Mouse (Mus musculus) intestine, postnatal 0 days (tissue): ENCODE data around the gene Fdx1l. TPM values are rescaled to one million over a fixed set of nuclear protein-coding genes. Genes with fewer than 3 reads are reported as not detected.
A peak's percentile ranks its signal among the peaks of the same experiment; 100 is the strongest.

Source experiments
- ATAC-seq: fragments of 200-750 bp; cut with Nextera tagmentation; 2 replicates; pipeline ENCODE4 v1.8.0; 2017; ENCODE audit warnings: mild to moderate bottlenecking, moderate TSS enrichment, moderate library complexity
- H3K27ac ChIP-seq: fragments of 300-500 bp; sonication (generic); 2 replicates; pipeline ENCODE4 v1.5.1; 2014; ENCODE audit warnings: mild to moderate bottlenecking, low read depth, low read length, moderate library complexity
- H3K27me3 ChIP-seq: fragments of 300-500 bp; sonication (generic); replicated peaks from 2 replicates; pipeline ENCODE4 v1.6.1; 2014; ENCODE audit warnings: low read length, mixed read lengths; ENCODE audit not compliant: control insufficient read depth, insufficient read depth
- H3K36me3 ChIP-seq: fragments of 300-500 bp; sonication (generic); 2 replicates; pipeline ENCODE4 v1.6.1; 2014; ENCODE audit warnings: mild to moderate bottlenecking, moderate library complexity; ENCODE audit not compliant: control insufficient read depth, insufficient read depth
- H3K4me1 ChIP-seq: fragments of 300-500 bp; sonication (generic); replicated peaks from 2 replicates; pipeline ENCODE4 v1.6.1; 2014; ENCODE audit warnings: antibody characterized with exemption, low read length, mixed read lengths; ENCODE audit not compliant: control insufficient read depth, insufficient read depth
- H3K4me2 ChIP-seq: fragments of 300-500 bp; sonication (generic); replicated peaks from 2 replicates; pipeline ENCODE4 v1.6.1; 2014; ENCODE audit warnings: low read depth, mild to moderate bottlenecking, moderate library complexity
- H3K4me3 ChIP-seq: fragments of 300-500 bp; sonication (generic); 2 replicates; pipeline ENCODE4 v1.5.1; 2014; ENCODE audit warnings: low read depth, low read length
- H3K9ac ChIP-seq: fragments of 300-500 bp; sonication (generic); 2 replicates; pipeline ENCODE4 v1.6.1; 2014; ENCODE audit warnings: mild to moderate bottlenecking, low read depth, low read length
- H3K9me3 ChIP-seq: fragments of 300-500 bp; sonication (generic); 2 replicates; pipeline ENCODE4 v1.6.1; 2016; ENCODE audit warnings: mixed run types; ENCODE audit not compliant: control insufficient read depth
- CTCF ChIP-seq: sonication (generic); IDR thresholded peaks from 2 replicates; pipeline ENCODE4 v1.5.1; 2016; ENCODE audit warnings: low read depth, mild to moderate bottlenecking, control low read depth, antibody characterized with exemption, moderate library complexity
- whole genome bisulfite sequencing: fragments of 180-500 bp; shearing (Covaris S2); extraction: QIAGEN DNeasy Blood & Tissue Kit; methylation state at CpG from one replicate; pipeline ENCODE4 v1.1.7; 2014; 5-methylcytosine and 5-hydroxymethylcytosine counted together
- polyA plus RNA-seq: library from polyadenylated mRNA; unstranded; fragments of >200 nt; fragmentation: Nextera tagmentation; extraction: Ambion mirVana; gene quantifications from 2 replicates; pipeline ENCODE4 v1.2.1, GENCODE M21; 2015

The Fdx1l gene
- polyA plus RNA-seq, 1 experiment from 2014 or later: 46.3 TPM

DNA sequence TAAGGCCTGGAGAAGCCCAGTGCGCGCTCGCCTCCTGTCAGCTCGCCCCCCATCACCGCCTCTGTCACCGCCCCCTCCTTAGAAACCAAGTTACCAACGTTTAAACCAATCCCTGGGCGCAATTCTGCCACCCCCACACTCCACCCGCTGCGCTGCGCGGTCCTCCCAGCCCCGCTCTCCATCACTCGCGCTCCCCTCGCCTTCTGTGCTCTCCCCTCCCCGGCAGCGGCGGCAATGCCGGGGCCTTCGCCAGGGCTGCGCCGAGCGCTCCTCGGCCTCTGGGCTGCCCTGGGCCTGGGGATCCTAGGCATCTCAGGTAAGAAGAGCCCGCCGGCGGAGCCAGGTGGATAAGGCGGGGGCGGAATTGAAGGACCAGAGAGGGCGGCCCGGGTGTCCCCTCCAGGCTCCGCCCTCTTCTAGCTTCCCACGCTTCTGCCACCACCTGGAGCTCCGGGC, 41.5 kb downstream of the Fdx1l start, which contains the start of gene Icam5:
Gene Icam5 (plus strand): TSS at position 178 of the 456 bp plus-strand sequence.
- Histone ChIP-seq H3K4me3 (peak within 1 kb of the TSS; percentile 53), H3K9ac (peak within 1 kb of the TSS; percentile 42), H3K4me2 (peak within 1 kb of the TSS; percentile 95), H3K27ac (no peak within 1 kb of the TSS; the same call in 1 of the 2 replicates), H3K36me3 (peaks cover 8% of the 10 kb centered on the region; the same call in 1 of the 2 replicates), H3K9me3 (no peaks in the 10 kb centered on the region), H3K27me3 (peaks cover 50% of the 10 kb centered on the region), H3K4me1 (peaks cover 20% of the 10 kb centered on the region)
- ATAC-seq: no peak
- no peak for TF ChIP-seq CTCF
- under 1% methylated on average over 31 of the region's 35 CpGs for WGBS

DNA sequence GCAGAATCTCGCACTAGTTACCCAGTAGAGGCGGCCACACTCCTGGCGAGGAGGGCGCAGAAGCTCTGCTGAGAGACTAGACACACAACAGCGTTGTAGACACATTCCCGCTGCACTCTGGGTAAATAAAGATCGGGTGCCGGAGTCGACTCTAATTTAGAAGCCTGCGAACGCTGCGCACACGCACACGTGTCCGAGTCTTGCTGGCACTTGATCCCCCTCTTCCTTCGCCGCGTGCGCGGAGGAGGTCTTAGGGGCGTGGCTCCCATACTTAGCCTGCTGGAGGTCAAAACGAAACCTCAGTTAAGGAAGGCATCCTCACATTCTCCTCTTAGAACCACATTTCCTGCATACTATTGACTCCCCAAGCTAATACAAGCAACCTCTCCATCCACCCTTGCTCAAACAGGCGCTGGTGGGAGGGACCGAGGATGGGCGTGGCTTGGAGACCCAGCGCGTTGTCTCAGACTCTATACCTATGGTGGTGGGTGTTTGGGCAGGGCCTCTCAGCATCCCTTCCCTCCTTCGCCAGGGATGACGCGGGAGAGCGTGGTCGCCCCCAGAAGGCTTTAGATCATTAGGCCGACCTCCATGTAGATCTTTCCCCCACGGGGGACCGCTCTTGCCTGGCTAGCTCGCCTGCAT, 42.0 kb downstream of the Fdx1l start:
- peaks cover 8% of the 10 kb centered on the region; the same call in 1 of the 2 replicates for H3K36me3 ChIP-seq
- no peak overlapping the region; the same call in 1 of the 2 replicates for H3K27ac ChIP-seq
- peak overlapping the region; percentile 53 for H3K4me3 ChIP-seq
- H3K4me1 ChIP-seq: peaks cover 20% of the 10 kb centered on the region
- H3K27me3 ChIP-seq: peaks cover 45% of the 10 kb centered on the region
- under 1% methylated on average over 36 of the region's 36 CpGs for WGBS
- H3K9ac ChIP-seq: peak overlapping the region; percentile 26
- peak overlapping the region; percentile 95 for H3K4me2 ChIP-seq
- TF ChIP-seq CTCF: no peak
- H3K9me3 ChIP-seq: no peaks in the 10 kb centered on the region
- ATAC-seq: peak; percentile 23

DNA sequence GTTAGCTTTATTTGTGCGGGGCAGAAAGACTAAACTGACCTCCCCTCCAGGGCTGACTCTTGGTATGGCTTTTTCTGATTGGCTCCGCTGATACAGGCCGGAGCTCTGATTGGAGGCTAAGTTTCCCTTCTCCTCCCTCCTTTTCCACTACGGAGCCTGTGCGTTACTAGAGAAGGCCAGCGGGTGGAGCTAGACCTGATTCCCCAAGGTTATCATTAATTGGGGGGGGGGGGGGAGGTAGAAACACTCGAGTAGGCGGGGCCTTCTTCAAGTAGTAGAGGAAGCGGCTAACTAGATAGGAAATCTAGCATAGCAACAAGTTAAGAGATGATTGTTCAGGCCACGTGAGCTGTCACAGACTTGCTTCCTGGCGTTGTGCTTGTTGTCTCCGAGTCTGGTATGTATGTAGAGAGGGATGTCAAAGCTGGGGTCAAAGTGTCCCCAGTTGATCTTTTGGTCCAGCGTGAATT, 42.6 kb downstream of the Fdx1l start:
- no peak overlapping the region for H3K27ac ChIP-seq
- H3K27me3 ChIP-seq: peaks cover 39% of the 10 kb centered on the region
- ATAC-seq: peak; percentile 74
- under 1% methylated on average over 13 of the region's 13 CpGs for WGBS
- H3K36me3 ChIP-seq: peaks cover 8% of the 10 kb centered on the region; the same call in 1 of the 2 replicates
- H3K9me3 ChIP-seq: no peaks in the 10 kb centered on the region
- peak; percentile 77 for TF ChIP-seq CTCF
- peak overlapping the region; percentile 53 for H3K4me3 ChIP-seq
- peak overlapping the region; percentile 26 for H3K9ac ChIP-seq
- peak overlapping the region; percentile 95 for H3K4me2 ChIP-seq
- H3K4me1 ChIP-seq: peaks cover 20% of the 10 kb centered on the region

DNA sequence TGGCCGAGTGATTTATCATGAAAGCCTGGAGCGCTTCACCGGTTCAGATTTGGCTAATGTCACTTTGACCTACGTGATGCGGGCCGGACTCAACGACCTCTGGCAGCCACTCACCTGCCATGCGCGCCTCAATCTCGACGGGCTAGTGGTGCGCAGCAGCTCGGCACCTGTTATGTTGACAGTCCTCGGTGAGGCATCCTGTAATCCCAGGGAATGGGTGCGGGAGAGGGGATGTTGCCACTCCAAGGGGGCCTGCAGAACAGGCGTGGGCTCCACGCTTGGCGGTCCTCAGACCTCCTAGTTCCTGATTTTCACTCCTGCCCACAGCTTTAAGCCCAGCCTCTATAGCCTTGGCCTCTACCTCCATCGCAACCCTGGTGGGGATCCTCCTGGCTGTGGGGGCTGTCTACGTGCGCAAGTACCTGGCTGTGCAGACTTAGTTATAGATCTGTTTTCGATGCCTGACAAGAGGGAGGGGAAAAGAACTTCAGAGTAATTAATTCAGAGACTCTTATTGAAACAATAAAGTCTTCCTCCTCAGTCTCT, 43.3 kb downstream of the Fdx1l start:
- H3K4me1 ChIP-seq: peaks cover 20% of the 10 kb centered on the region
- peaks cover 8% of the 10 kb centered on the region; the same call in 1 of the 2 replicates for H3K36me3 ChIP-seq
- no peak for TF ChIP-seq CTCF
- ATAC-seq: no peak
- WGBS: 29% methylated on average over 22 of the region's 22 CpGs
- peak overlapping the region; percentile 53 for H3K4me3 ChIP-seq
- peak overlapping the region; percentile 95 for H3K4me2 ChIP-seq
- no peaks in the 10 kb centered on the region for H3K9me3 ChIP-seq
- H3K9ac ChIP-seq: no peak overlapping the region
- no peak overlapping the region for H3K27ac ChIP-seq
- H3K27me3 ChIP-seq: peaks cover 32% of the 10 kb centered on the region

DNA sequence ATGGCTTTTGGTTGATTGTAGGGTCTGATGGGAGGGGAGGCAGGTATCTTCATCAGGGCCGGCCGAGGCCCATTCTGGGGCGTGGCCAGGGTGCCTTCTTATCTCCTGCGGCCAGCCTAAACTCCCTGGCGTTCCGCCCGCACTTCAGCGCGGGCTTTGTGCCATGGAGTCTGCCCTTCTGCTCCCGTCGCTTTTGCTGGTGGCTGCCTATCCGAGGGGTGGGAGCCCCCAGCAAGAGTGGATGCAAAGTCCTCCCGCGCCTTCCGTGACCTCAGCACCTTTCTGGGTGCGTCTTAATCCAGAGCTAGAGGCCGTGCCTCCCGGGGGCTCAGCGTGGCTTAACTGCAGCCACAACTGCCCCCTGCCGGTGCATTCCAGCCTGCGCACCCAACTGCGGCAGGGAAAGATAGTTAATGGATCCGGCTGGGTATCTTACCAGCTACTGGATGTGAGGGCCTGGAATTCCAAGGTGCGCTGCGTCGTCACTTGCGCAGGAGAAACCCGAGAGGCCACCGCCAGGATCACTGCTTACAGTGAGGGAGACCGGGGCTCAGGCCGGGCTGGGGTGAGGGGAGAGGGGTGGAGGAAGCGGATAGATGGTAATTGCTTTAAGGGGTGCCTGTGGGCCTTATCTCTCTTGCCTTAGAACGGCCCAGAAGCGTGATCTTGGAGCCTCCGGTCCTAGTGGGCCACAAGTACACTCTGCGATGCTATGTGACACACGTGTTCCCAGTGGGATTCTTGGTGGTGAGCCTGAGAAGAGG, 43.9 kb downstream of the Fdx1l start, which contains the start of gene Icam4:
Gene Icam4 (plus strand): TSS at position 83 of the 764 bp plus-strand sequence.
- Histone ChIP-seq H3K4me3 (peak within 1 kb of the TSS; percentile 53), H3K9me3 (no peaks in the 10 kb centered on the region), H3K4me2 (peak within 1 kb of the TSS; percentile 95), H3K36me3 (peaks cover 8% of the 10 kb centered on the region; the same call in 1 of the 2 replicates), H3K27ac (no peak within 1 kb of the TSS), H3K27me3 (peaks cover 26% of the 10 kb centered on the region), H3K4me1 (peaks cover 19% of the 10 kb centered on the region), H3K9ac (0 out of 2 replicates have a peak within 1 kb of the TSS, but pooled peaks have one; percentile 22)
- 2% methylated on average over 37 of the region's 37 CpGs for WGBS
- peak; percentile 28; the same call in 1 of the 2 replicates for ATAC-seq
- TF ChIP-seq CTCF: peak; percentile 96
